Mouse (Mus musculus): ENCODE measurements around the gene Lyrm9. TPM values are rescaled to one million over a fixed set of nuclear protein-coding genes. Genes with fewer than 3 reads are reported as not detected.
"Not testable (repeated sequence)": the region's sequence is repeated elsewhere in the genome, so short reads cannot be mapped to it uniquely, and the experiment has no call there.

Lyrm9 gene
- polyA plus RNA-seq, 3 experiments from 2014 or later, result 17.9 to 38.4 (median 28.3) TPM

DNA sequence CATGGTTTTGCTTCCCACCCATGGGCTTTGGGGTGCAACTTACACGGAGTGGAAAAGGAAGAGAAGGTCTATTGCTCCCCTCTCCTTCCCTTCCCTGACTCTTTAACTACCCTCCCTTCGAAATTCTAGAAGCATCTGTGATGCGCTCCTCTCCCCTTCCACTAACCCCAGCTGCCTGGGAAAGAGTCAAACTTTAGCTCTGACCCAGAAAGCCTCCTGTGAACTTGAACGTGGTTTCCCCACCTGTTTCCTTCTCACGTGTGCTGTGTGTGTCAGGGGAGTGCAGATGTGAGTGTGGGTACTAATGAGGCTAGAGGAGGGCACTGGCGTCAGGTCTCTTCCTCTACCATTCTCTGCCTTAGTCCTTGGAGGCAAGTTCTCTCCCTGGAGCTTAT, 25.5 kb downstream of the Lyrm9 start:
- no peak for ATAC-seq

DNA sequence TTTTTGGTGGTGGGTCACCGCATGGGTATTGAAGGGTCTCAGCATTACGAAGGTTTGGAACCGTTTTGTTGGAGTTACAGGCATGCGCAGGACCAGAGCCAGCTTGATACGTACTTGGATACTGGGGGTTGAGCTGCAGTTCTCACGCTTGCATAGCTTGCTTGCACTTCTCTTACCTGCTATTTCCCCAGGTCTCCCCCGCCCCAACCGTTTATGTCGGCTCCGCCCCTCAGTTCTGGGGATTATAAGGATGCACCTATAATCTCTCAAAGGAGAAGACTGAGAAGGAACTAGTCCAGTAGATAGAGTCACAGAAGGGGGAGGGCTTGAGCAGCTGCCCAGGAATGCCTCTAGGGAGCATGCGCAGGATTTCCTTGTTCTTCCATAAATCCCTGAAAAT, 26.1 kb downstream of the Lyrm9 start:
- no peak for ATAC-seq

DNA sequence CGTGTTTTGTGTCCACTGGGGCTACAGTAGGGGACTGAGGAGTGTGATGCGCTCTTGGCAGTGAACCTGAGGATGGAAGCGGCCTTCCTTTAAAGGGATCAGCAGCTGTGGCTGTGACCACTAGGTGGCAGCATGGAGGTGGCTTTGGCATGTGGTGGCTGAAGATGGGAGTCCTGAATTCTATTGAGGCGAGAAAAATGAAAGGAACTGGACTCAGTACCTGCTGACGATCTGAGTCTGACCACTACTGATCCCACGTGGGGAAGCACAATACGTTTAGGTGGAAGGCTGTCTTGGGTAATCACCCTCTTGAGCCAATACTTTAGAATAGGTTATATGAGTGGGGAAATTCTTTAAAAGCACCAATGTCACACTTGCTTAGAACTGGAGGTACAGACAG, 29.9 kb downstream of the Lyrm9 start:
- ATAC-seq, result no peak

DNA sequence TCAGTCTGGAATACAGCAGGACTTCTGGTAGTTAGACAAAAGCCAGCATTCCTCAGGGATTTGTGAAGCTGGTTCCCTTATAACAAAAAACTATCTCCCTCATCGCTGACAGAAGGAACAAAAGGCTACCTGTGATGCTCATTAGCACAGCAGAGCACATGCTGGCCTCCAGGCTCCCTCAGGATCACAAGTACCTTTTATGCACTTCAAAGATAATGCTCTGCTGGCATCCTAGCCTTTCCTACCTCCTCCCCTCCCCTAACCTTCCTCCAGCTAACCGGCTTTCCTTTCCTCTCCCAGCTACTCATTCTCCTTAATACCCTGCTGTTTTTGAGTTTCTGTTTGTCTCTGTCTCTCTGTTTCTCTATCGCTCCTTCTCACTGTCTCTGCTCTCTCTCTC, 31.2 kb downstream of the Lyrm9 start:
- ATAC-seq, result no peak

DNA sequence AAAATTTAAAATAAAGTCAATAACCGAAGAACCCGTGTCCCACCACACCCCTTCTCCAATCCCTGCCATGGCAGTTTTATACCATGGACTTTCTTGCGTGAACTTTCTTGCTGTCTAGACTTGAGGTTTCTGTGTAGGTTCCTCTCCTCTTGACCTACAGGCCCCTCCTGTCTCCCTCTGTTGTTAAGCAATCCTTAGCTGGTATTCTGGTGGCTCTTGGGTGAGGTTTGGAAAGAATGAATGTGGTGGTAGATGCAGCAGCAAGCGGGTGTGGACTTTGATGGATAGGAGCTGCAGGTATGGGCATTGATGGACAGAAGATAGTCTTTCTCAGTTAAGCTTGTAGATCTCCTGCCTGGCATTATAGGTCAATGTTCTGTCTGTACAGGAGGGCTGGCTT, 37.5 kb downstream of the Lyrm9 start:
- ATAC-seq, result no peak

DNA sequence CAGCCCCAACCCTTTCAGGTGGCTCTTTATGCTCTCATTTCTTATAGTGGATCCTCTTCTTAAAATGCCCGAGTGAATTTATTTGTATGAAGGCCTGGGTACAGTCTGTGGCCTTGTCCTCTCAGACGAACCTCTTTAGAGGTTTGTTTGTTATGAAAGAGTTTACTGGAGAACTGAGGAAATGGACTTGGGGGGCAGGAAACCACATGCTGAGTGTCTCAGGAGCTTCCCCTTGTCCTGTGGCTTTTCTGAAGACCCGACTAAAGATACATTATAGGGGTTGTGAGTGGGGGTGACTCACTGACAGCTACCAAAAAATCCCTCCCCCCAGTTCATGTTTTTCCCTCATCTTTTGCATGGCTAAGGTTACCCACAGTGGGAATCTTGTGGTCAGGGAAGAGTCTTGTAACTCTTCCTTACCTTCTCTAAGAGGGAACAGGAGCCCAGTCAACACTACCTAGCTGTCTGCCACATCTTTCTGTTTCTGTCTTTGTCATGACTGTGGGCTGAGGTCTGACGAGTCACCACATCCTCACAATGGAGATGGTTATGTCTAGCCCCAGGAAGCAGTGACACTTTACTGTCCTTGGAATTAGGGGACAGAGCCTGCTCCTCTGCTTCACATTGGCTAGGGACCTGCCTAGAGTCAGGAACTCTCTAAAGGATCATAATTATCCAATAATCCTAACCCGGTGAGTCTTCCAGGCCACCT, 38.3 kb downstream of the Lyrm9 start:
- ATAC-seq, result peak; percentile 52

DNA sequence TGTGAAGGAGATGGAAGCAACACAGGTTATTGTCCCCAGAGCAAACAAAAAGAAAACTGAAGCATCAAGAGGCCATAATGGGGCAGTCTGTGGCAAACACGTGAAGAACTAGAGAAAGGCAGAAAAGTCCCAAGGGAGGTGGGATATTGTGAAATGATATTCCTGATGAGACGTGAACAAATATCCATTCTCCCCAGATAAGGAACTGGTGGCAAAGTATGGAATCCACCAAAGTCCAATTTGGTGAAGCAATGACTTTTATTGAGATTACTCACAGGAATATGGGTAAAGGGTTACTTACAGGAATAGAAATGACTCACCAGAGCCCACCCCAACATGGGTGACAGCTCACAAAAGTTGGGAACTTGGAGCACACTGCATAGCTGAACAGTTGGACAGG, 38.9 kb downstream of the Lyrm9 start:
- no peak for ATAC-seq

DNA sequence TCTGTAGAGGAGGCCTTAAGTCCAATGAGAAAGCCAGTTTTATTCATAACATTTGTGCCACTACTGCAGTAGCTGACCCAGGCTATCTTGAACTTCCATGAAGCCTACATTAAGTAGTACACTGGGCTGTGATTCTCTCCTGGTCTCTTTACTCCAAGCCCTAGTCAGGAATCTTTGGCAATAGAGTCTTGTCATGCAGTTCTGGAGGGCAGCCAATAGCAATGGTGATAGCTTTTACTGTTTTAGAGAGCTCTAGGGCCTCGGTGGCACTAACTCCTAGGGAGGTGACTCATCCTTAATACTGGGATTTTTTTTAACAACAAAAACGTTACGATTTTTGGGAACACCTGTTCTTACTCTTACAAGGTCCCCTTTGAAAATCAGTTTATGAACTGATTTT, 40.1 kb downstream of the Lyrm9 start:
- no peak for ATAC-seq

DNA sequence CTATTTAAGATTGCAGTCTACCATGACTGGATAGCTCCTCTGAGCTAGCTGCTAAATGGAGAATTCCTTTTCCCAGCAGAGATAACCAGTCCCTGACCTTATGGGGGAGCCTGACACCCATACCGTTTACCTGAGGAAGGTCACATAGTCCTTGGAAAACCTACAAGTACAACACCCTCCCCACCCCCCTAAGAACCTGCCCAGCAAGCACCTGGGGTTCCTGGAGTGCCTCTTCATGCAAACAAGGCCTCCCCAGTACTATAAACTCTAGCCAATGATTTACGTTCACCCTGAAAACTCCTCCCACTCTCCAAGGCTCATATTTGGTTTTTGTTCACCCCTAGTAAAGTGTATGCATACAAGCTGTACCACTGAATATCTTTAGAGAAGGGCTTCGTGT, 41.3 kb downstream of the Lyrm9 start:
- ATAC-seq, result no peak

DNA sequence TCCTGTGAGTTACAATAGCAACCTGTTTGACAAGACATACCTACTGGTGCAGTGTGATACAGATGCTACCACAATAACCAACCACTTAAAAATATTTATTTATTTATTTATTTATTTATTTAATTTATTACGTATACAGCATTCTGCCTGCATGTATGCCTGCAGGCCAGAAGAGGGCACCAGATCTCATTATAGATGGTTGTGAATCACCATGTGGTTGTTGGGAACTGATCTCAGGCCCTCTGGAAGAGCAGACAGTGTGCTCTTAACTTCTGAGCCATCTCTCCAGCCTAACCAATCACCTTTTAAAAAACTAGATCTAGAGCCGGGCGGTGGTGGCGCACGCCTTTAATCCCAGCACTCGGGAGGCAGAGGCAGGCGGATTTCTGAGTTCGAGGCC, 42.8 kb downstream of the Lyrm9 start:
- not testable (repeated sequence) for ATAC-seq

DNA sequence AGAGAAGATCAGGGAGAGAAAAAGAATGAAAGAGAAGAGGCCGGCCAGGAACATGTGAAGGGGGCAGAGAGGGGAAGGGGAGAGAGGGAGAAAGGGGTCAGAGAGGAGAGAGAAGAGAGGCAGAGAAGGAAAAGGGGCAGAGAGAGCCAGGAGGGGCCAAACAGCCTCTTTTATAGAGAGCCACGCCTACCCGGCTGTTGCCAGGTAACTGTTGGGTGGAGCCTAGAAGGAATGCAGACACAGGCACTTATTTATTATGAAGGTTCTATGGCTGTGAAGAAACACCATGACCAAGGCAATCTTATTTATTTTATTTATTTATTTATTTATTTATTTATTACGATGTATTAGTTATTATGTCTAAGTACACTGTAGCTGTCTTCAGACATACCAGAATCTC, 44.5 kb downstream of the Lyrm9 start:
- no peak for ATAC-seq

DNA sequence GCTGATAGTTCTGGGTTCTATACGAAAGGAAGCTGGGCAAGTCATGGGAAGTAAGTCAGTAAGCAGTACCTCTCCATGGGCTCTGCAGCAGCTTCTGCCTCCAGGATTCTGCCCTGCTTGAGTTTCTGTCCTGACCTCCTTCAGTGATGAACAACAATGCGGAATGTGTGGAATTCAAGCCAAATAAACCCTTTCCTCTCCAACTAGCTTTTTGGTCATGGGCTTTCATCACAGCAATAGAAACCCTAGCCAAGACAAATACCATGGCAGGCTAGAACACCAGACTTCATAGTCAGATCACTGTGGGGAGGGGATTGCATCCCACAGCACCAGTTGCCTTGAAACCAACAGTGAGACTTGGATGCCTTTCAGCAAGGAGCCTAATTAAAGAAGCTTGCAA, 46.4 kb downstream of the Lyrm9 start:
- no peak for ATAC-seq

DNA sequence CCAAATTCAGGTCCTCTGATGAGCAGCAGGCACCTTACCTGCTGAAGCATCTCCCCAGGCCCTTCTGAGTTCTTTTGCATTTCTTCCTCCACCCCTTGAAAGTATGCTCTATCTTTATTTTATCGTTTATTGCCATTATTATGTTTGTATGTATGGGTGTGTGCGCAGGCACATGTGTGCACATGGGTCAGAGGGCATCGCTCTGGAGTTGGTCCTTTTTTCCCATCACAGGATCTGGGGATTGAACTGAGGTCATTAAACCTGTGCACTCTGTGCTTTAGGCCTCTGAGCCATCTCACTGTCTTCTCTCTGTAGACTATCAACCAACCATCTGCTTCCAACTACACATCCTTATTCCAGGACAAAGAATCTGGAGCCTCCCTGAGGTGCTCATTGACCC, 53.3 kb downstream of the Lyrm9 start:
- no peak for ATAC-seq

DNA sequence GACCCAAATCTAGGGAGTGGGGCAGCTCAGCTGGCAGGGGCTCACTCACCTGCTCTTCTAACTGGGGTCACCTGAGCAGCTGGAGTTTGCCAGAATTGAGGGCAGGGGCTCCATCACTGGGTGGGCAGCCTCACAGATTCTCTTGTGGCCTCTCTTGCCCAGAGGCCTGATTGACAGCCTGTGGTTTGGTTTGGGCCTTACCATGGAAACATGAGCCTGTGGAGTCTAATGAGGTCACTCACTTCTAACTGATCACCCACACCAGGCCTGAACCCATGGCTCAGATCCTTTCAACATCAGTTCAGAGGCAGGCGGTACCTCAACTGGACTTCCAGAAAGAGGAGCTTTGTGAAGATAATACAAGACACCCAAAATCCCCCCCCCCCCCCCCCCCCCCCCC, 60.3 kb downstream of the Lyrm9 start:
- ATAC-seq, result peak; percentile 12

DNA sequence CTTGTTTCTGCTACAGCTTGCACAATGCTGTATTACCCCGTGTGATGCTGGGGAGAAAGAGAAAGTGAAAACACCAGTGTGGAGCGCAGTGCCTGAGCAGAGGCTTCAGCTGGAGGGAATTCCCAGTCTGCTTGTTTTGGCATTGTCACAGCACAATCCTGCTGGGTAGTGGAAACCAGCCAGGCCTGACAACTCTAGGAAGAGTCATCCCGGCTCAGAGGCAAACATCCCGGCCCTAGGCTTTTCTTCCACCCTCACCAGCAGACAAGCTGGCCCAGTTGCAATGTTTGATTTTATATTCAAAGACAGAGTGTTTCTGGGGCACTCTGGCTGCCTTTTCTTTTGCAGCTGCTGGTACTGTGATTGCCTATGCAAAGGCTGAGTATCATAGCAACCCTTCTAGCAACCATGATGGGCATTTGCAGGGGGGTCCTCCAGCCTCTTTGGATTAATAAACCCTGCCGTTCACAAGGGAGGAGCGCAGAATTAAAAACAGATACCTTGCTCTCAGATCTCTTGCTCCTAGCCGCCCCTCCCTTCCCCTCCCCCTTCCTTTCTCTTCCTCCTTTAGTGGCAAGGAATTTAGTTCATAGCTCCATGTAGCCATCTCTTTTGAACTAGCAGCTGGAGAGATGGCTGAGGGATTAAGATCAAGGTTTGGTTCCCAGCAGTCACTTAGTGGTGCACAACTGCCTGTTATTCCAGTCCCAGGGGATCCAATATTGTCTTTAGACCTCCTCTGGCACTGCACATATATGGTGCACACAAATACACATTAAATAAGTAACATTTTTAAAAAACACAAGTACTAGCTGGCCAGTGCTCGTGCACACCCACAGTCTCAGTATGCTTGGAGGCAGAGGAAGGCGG, 61.0 kb downstream of the Lyrm9 start:
- ATAC-seq, result peak; percentile 99

DNA sequence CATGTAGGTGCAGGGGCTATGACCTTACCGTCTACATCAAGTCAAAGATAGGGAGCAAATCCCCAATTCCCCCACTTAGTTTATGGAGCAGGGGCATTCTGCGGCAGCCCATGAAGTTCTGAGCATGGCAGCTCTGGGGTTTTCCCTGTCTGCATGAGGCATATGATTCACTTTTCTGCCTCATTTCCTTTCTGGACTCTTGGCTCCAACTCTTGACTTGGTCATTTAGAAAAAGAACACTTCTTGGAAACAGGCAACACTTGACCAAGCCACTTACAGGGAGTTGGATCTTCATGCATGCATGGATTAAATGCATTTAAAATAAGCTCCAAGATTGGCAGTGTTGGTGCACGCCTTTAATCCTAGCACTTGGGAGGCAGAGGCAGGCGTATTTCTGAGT, 62.8 kb downstream of the Lyrm9 start:
- no peak for ATAC-seq

Other genes with a start within 250 kb of the Lyrm9 start
- 10 to 100 TPM; 22.2 to 32.3 (median 29.4) TPM for gene Nlk, start 129.2 kb upstream of the Lyrm9 start, polyA plus RNA-seq (2017; shearing (Covaris generic))
- gene Ccnq, start 74.9 kb upstream of the Lyrm9 start, polyA plus RNA-seq (2017; shearing (Covaris generic)), result 10 to 100 TPM; 32.5 to 41.1 (median 38.2) TPM
- gene Nos2, start 94.2 kb downstream of the Lyrm9 start, polyA plus RNA-seq (2017; shearing (Covaris generic)), result not detected
- 100 to 1,000 TPM; 166 to 316 (median 259) TPM for gene Lgals9, start 158.4 kb downstream of the Lyrm9 start, polyA plus RNA-seq (2017; shearing (Covaris generic))